ENCODE assay signal across 7 mouse cellular contexts in the genomic region with DNA sequence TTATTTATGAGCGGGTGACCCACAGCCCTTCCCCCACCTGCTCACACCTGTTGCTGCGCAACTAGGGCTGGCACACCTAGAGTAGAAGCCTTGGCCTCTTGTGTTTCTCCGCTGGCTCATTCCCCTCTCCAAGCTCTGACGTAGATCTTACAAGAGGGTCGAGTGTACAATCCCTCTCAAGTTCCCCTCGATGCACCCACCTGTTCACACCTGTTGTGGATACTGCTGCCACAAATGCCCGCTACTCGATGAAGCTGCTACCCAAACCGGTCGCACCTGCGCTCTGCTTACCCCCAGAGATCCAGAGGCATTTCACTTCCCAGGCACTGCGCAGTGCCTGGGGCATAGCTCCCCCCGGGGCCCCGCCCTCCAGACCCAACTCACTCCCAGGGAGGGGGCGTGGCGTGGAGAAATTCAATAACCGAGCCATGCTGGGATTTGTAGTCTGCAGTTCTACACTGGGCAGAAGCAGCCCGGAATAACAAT. TPM values are rescaled to one million over a fixed set of nuclear protein-coding genes. Genes with fewer than 3 reads are reported as not detected.
A peak's percentile ranks its signal among the peaks of the same experiment; 100 is the strongest.
DNase-seq lines count a peak whose midpoint lies in the region; ATAC-seq and TF ChIP-seq lines count a peak whose summit lies in the region.

No protein-coding gene starts in this region.

- peak; percentile 56 for DNase-seq in urinary bladder, postnatal 14 days (ENCODE audit: low spot score)
- DNase-seq in urinary bladder, adult 2 months (ENCODE audit: low spot score), result no peak
- peak; percentile 68 for DNase-seq in forebrain, embryonic 11.5 days (ENCODE audit: low spot score)
- DNase-seq in retina, postnatal 1 day, result peak; percentile 72
- DNase-seq in left cerebral cortex, adult 18-20 months (ENCODE audit: low spot score in 2 of 2), result no peak

- no peaks in the 10 kb centered on the region for H3K36me3 ChIP-seq in forebrain, embryonic 11.5 days (ENCODE audit: control insufficient read depth, insufficient read depth, low read length)
- no peaks in the 10 kb centered on the region for H3K36me3 ChIP-seq in intestine, postnatal 0 days (ENCODE audit: control insufficient read depth, insufficient read depth)
- H3K36me3 ChIP-seq in liver, embryonic 16.5 days (ENCODE audit: control insufficient read depth, insufficient read depth), result no peaks in the 10 kb centered on the region

- H3K27me3 ChIP-seq in forebrain, embryonic 11.5 days (ENCODE audit: control insufficient read depth, insufficient read depth, low read length), result no peaks in the 10 kb centered on the region
- H3K27me3 ChIP-seq in intestine, postnatal 0 days (replicated peaks; ENCODE audit: control insufficient read depth, insufficient read depth, low read length), result no peaks in the 10 kb centered on the region
- no peaks in the 10 kb centered on the region for H3K27me3 ChIP-seq in liver, embryonic 16.5 days (ENCODE audit: control insufficient read depth, insufficient read depth, low read depth, low read length)

- H3K4me2 ChIP-seq in forebrain, embryonic 11.5 days (ENCODE audit: low read depth, low read length, severe bottlenecking), result no peak overlapping the region
- H3K4me2 ChIP-seq in intestine, postnatal 0 days (replicated peaks; ENCODE audit: low read depth), result peak overlapping the region; percentile 56
- H3K4me2 ChIP-seq in liver, embryonic 16.5 days (ENCODE audit: low read depth, low read length), result peak overlapping the region; percentile 30; the same call in 1 of the 2 replicates

- H3K4me3 ChIP-seq in forebrain, embryonic 11.5 days (ENCODE audit: low read depth, low read length), result no peak overlapping the region
- peak overlapping the region; percentile 8 for H3K4me3 ChIP-seq in intestine, postnatal 0 days (ENCODE audit: low read depth, low read length)
- no peak overlapping the region for H3K4me3 ChIP-seq in liver, embryonic 16.5 days (ENCODE audit: low read depth, low read length)

- ATAC-seq in forebrain, embryonic 11.5 days (replicated peaks; ENCODE audit: low FRiP score), result no peak
- ATAC-seq in intestine, postnatal 0 days, result peak; percentile 69
- peak; percentile 33; the same call in 1 of the 2 replicates for ATAC-seq in liver, embryonic 16.5 days (ENCODE audit: low read depth)

- peaks cover 12% of the 10 kb centered on the region for H3K4me1 ChIP-seq in forebrain, embryonic 11.5 days (replicated peaks; ENCODE audit: control insufficient read depth, insufficient read depth, low read length)
- H3K4me1 ChIP-seq in intestine, postnatal 0 days (replicated peaks; ENCODE audit: control insufficient read depth, insufficient read depth, low read length), result 0 out of 2 replicates have a peak, but pooled peaks cover 3% of the 10 kb centered on the region
- H3K4me1 ChIP-seq in liver, embryonic 16.5 days (ENCODE audit: control insufficient read depth, low read depth, low read length), result peaks cover 1% of the 10 kb centered on the region; the same call in 1 of the 2 replicates

- WGBS in forebrain, embryonic 11.5 days, result 31% methylated on average over 18 of the region's 18 CpGs
- WGBS in intestine, postnatal 0 days, result 25% methylated on average over 18 of the region's 18 CpGs
- 42% methylated on average over 18 of the region's 18 CpGs for WGBS in liver, embryonic 16.5 days (ENCODE audit: insufficient replicate concordance)

- peak overlapping the region; percentile 20; the same call in 1 of the 2 replicates for H3K9ac ChIP-seq in forebrain, embryonic 11.5 days (ENCODE audit: low read length)
- no peak overlapping the region for H3K9ac ChIP-seq in intestine, postnatal 0 days (ENCODE audit: low read depth, low read length)
- no peak overlapping the region for H3K9ac ChIP-seq in liver, embryonic 16.5 days (ENCODE audit: low read depth, low read length)

- TF ChIP-seq CTCF in intestine, postnatal 0 days (IDR thresholded peaks at IDR 0.05; ENCODE audit: low read depth), result no peak

- no peaks in the 10 kb centered on the region for H3K9me3 ChIP-seq in forebrain, embryonic 11.5 days (ENCODE audit: control insufficient read depth, low read length)
- H3K9me3 ChIP-seq in intestine, postnatal 0 days (ENCODE audit: control insufficient read depth), result no peaks in the 10 kb centered on the region
- H3K9me3 ChIP-seq in liver, embryonic 16.5 days (replicated peaks; ENCODE audit: control insufficient read depth, low read length), result no peaks in the 10 kb centered on the region

- no peak overlapping the region for H3K27ac ChIP-seq in forebrain, embryonic 11.5 days (ENCODE audit: low read depth, low read length)
- no peak overlapping the region for H3K27ac ChIP-seq in intestine, postnatal 0 days (ENCODE audit: low read depth, low read length)
- no peak overlapping the region for H3K27ac ChIP-seq in liver, embryonic 16.5 days (ENCODE audit: low read length)

RNA-seq across cellular contexts. Expression of gene Plekhb1, which starts 4.1 kb away (rescaled TPM):
- 28.5 and 28.8 TPM in 2 replicates for polyA plus RNA-seq in urinary bladder, adult 2 months (2012; rRNA removed)
- polyA plus RNA-seq in forebrain, embryonic 11.5 days (2014; fragmentation: Nextera tagmentation; extraction: Ambion mirVana), result 4.1 and 4.5 TPM in 2 replicates
- 12.9 and 14.6 TPM in 2 replicates for polyA plus RNA-seq in intestine, postnatal 0 days (2015; fragmentation: Nextera tagmentation; extraction: Ambion mirVana)
- polyA plus RNA-seq in liver, embryonic 16.5 days (2015; fragmentation: Nextera tagmentation; extraction: Ambion mirVana), result 0.33 and 0.65 TPM in 2 replicates
- total RNA-seq in left cerebral cortex, adult 18-20 months (2021), result 100 to 1,000 TPM; 174 to 178 TPM

RNA-seq across cellular contexts. Expression of gene Fam168a, which starts 48.3 kb away (rescaled TPM):
- polyA plus RNA-seq in urinary bladder, adult 2 months (2012; rRNA removed), result 31.8 and 38.7 TPM in 2 replicates
- polyA plus RNA-seq in forebrain, embryonic 11.5 days (2014; fragmentation: Nextera tagmentation; extraction: Ambion mirVana), result 52.9 and 53.6 TPM in 2 replicates
- polyA plus RNA-seq in intestine, postnatal 0 days (2015; fragmentation: Nextera tagmentation; extraction: Ambion mirVana), result 13.2 and 14.6 TPM in 2 replicates
- polyA plus RNA-seq in liver, embryonic 16.5 days (2015; fragmentation: Nextera tagmentation; extraction: Ambion mirVana), result 5.0 and 6.3 TPM in 2 replicates
- 100 to 1,000 TPM; 198 to 207 TPM for total RNA-seq in left cerebral cortex, adult 18-20 months (2021)

RNA-seq across cellular contexts. Expression of gene Mrpl48, which starts 50.0 kb away (rescaled TPM):
- 54.3 TPM in 2 replicates for polyA plus RNA-seq in urinary bladder, adult 2 months (2012; rRNA removed)
- 52.2 and 58.6 TPM in 2 replicates for polyA plus RNA-seq in forebrain, embryonic 11.5 days (2014; fragmentation: Nextera tagmentation; extraction: Ambion mirVana)
- 89.4 and 94.8 TPM in 2 replicates for polyA plus RNA-seq in intestine, postnatal 0 days (2015; fragmentation: Nextera tagmentation; extraction: Ambion mirVana)
- 37.4 and 38.8 TPM in 2 replicates for polyA plus RNA-seq in liver, embryonic 16.5 days (2015; fragmentation: Nextera tagmentation; extraction: Ambion mirVana)
- 10 to 100 TPM; 73.0 to 75.1 TPM for total RNA-seq in left cerebral cortex, adult 18-20 months (2021)

RNA-seq across cellular contexts. Expression of gene Rab6a, which starts 50.9 kb away (rescaled TPM):
- polyA plus RNA-seq in urinary bladder, adult 2 months (2012; rRNA removed), result 72.7 and 84.8 TPM in 2 replicates
- polyA plus RNA-seq in forebrain, embryonic 11.5 days (2014; fragmentation: Nextera tagmentation; extraction: Ambion mirVana), result 147 TPM in 2 replicates
- 122 and 123 TPM in 2 replicates for polyA plus RNA-seq in intestine, postnatal 0 days (2015; fragmentation: Nextera tagmentation; extraction: Ambion mirVana)
- polyA plus RNA-seq in liver, embryonic 16.5 days (2015; fragmentation: Nextera tagmentation; extraction: Ambion mirVana), result 30.8 and 34.9 TPM in 2 replicates
- total RNA-seq in left cerebral cortex, adult 18-20 months (2021), result 100 to 1,000 TPM; 426 to 428 TPM

Comparison
In these comparisons a context has a peak if more than half of its experiments do, and no peak if none do; other contexts are left out.
1. DNase-seq: peak in urinary bladder, postnatal 14 days (single experiment), forebrain, embryonic 11.5 days (single experiment) and retina, postnatal 1 day (single experiment); none in urinary bladder, adult 2 months (single experiment) and left cerebral cortex, adult 18-20 months (0 of 2).